Mouse (Mus musculus): ENCODE results near the gene Bfar. TPM values are rescaled to one million over a fixed set of nuclear protein-coding genes. Genes with fewer than 3 reads are reported as not detected.

Bfar gene
- 41.1 and 44.0 TPM in 2 replicates for polyA plus RNA-seq (2015; fragmentation: Nextera tagmentation; extraction: Ambion mirVana)

GRCm38 (mm10) chr16:13671685-13672385, at the start of gene Bfar, which contains the start of gene 3110001I22Rik:
TSS of gene Bfar (plus strand) at chr16:13671858.
TSS of gene 3110001I22Rik (plus strand) at chr16:13671929.

DNA sequence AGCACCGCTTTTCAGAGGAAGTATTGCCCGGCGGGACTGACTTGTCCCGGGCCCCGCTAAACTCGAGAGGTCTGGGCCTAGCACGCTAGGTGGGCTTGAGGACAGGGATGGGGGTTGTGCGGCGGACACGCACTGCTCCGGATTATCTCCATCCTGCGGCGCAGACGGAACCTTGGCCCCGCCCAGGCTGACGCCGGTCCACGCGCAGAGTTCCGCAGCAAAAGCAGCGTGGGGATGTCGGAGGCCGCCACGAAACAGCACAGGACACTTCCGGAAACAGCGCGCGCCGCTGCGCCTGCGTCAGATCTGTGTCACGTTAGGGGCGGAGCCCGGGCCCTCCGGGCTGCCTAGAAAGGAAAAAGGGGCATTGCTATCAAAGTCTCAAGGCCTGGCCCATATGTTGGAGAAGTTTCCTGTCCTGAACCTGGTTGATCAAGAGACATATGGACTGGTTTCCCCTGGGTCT, 3.7 kb upstream of the Bfar start, which contains the start of gene Parn:
Parn (minus strand) TSS at position 293 of the 466 bp plus-strand sequence.

GRCm38 (mm10) chr16:13730285-13731255, 58.9 kb downstream of the Bfar start, which contains the start of gene Pla2g10:
TSS of gene Pla2g10 (minus strand) at chr16:13730983.

Other genes with a start within 250 kb of the Bfar start
- 26.3 and 26.8 TPM in 2 replicates for gene Parn, start 3.7 kb upstream of the Bfar start, polyA plus RNA-seq (2015; fragmentation: Nextera tagmentation; extraction: Ambion mirVana)
- gene 3110001I22Rik, start 71 bp downstream of the Bfar start, polyA plus RNA-seq (2015; fragmentation: Nextera tagmentation; extraction: Ambion mirVana), result 4.4 and 4.9 TPM in 2 replicates
- 0.27 and 0.55 TPM in 2 replicates for gene Pla2g10, start 59.1 kb downstream of the Bfar start, polyA plus RNA-seq (2015; fragmentation: Nextera tagmentation; extraction: Ambion mirVana)
- 64.0 and 64.6 TPM in 2 replicates for gene Rrn3, start 108.8 kb downstream of the Bfar start, polyA plus RNA-seq (2015; fragmentation: Nextera tagmentation; extraction: Ambion mirVana)
- gene Ntan1, start 147.0 kb downstream of the Bfar start, polyA plus RNA-seq (2015; fragmentation: Nextera tagmentation; extraction: Ambion mirVana), result 217 and 248 TPM in 2 replicates
- 55.7 and 59.9 TPM in 2 replicates for gene Pdxdc1, start 231.3 kb downstream of the Bfar start, polyA plus RNA-seq (2015; fragmentation: Nextera tagmentation; extraction: Ambion mirVana)
- gene Mpv17l, start 231.3 kb downstream of the Bfar start, polyA plus RNA-seq (2015; fragmentation: Nextera tagmentation; extraction: Ambion mirVana), result 58.8 and 61.6 TPM in 2 replicates